Mouse (Mus musculus) hindbrain, embryonic 14.5 days (tissue): ENCODE data around the gene Hist1h3e. TPM values are rescaled to one million over a fixed set of nuclear protein-coding genes. Genes with fewer than 3 reads are reported as not detected.
"Not testable (repeated sequence)": the region's sequence is repeated elsewhere in the genome, so short reads cannot be mapped to it uniquely, and the experiment has no call there.

Experiments used
- ATAC-seq: fragments of 200-750 bp; cut with Nextera tagmentation; 2 replicates; pipeline ENCODE4 v1.8.0; 2017; ENCODE audit warnings: moderate number of reproducible peaks, mild to moderate bottlenecking, moderate TSS enrichment, moderate library complexity; ENCODE audit not compliant: low FRiP score
- DNase-seq: peaks from one replicate; pipeline ENCODE4 v3.0.0-alpha.2; 2015; ENCODE audit warnings: low spot score
- H3K27ac ChIP-seq: fragments of 300-500 bp; sonication (generic); 2 replicates; pipeline ENCODE4 v1.5.1; 2014; ENCODE audit warnings: mild to moderate bottlenecking, moderate library complexity
- H3K27me3 ChIP-seq: fragments of 300-500 bp; sonication (generic); 2 replicates; pipeline ENCODE4 v1.6.1; 2014; ENCODE audit warnings: mild to moderate bottlenecking, low read length, mixed read lengths; ENCODE audit not compliant: control insufficient read depth, insufficient read depth
- H3K36me3 ChIP-seq: fragments of 300-500 bp; sonication (generic); replicated peaks from 2 replicates; pipeline ENCODE4 v1.6.1; 2014; ENCODE audit not compliant: control insufficient read depth, insufficient read depth
- H3K4me1 ChIP-seq: fragments of 300-500 bp; sonication (generic); replicated peaks from 2 replicates; pipeline ENCODE4 v1.6.1; 2014; ENCODE audit warnings: antibody characterized with exemption, low read length, mixed read lengths; ENCODE audit not compliant: control insufficient read depth, insufficient read depth
- H3K4me2 ChIP-seq: fragments of 300-500 bp; sonication (generic); replicated peaks from 2 replicates; pipeline ENCODE4 v1.6.1; 2014; ENCODE audit warnings: mild to moderate bottlenecking, moderate library complexity
- H3K4me3 ChIP-seq: fragments of 300-500 bp; sonication (generic); replicated peaks from 2 replicates; pipeline ENCODE4 v1.5.1; 2014; ENCODE audit warnings: mild to moderate bottlenecking, low read length
- H3K9ac ChIP-seq: fragments of 300-500 bp; sonication (generic); 2 replicates; pipeline ENCODE4 v1.6.1; 2014
- H3K9me3 ChIP-seq: fragments of 300-500 bp; sonication (generic); 2 replicates; pipeline ENCODE4 v1.6.1; 2016; ENCODE audit warnings: low read length; ENCODE audit not compliant: control insufficient read depth
- WGBS: fragments of 180-500 bp; shearing (Covaris S2); extraction: QIAGEN DNeasy Blood & Tissue Kit; methylation state at CpG from one replicate; pipeline ENCODE4 v1.1.7; 2014; 5-methylcytosine and 5-hydroxymethylcytosine counted together
- polyA plus RNA-seq: library from polyadenylated mRNA; unstranded; fragments of >200 nt; fragmentation: Nextera tagmentation; extraction: Ambion mirVana; gene quantifications from 2 replicates; pipeline ENCODE4 v1.2.1, GENCODE M21; 2014

Gene Hist1h3e
- polyA plus RNA-seq, 1 experiment from 2014 or later: 3.1 TPM

GRCm38 (mm10) chr13:23575864-23576313 is 13.7 kb upstream of the Hist1h3e start:
- DNase-seq: not testable (repeated sequence)

GRCm38 (mm10) chr13:23575271-23575851 is 13.2 kb upstream of the Hist1h3e start, which contains the start of gene Hist1h3d:
Gene Hist1h3d, plus strand, starts transcription at chr13:23575763.
- ATAC-seq (peak; percentile 62), DNase-seq (peak; percentile 87)
- Histone ChIP-seq H3K9ac (peak within 1 kb of the TSS; percentile 71), H3K36me3 (no peaks in the 10 kb centered on the region), H3K4me1 (peaks cover 31% of the 10 kb centered on the region), H3K27me3 (no peaks in the 10 kb centered on the region), H3K9me3 (no peaks in the 10 kb centered on the region), H3K4me2 (peak within 1 kb of the TSS; percentile 67), H3K4me3 (peak within 1 kb of the TSS; percentile 35), H3K27ac (peak within 1 kb of the TSS; percentile 87)
- WGBS: under 1% methylated on average over 18 of the region's 18 CpGs

More at GRCm38 (mm10) chr13:23575864-23576313, 13.7 kb upstream of the Hist1h3e start:
- H3K9me3 ChIP-seq, ATAC-seq, H3K36me3 ChIP-seq, H3K27me3 ChIP-seq: not testable (repeated sequence)
- Histone ChIP-seq H3K4me2 (peak overlapping the region; percentile 67), H3K9ac (peak overlapping the region; percentile 71), H3K27ac (peak overlapping the region; percentile 67), H3K4me3 (peak overlapping the region; percentile 35), H3K4me1 (peaks cover 29% of the 10 kb centered on the region)
- under 1% methylated on average over 8 of the region's 40 CpGs for WGBS

- not testable (repeated sequence) for H3K36me3 ChIP-seq, ATAC-seq
These were observed 12.5 kb upstream of the Hist1h3e start for GRCm38 (mm10) chr13:23574546-23575170.

GRCm38 (mm10) chr13:23573898-23574524 is 11.8 kb upstream of the Hist1h3e start, which contains the start of the genes Hist1h2bf and Hist1h2ad:
Gene Hist1h2bf, minus strand, starts transcription at chr13:23574196.
Gene Hist1h2ad, plus strand, starts transcription at chr13:23574381.
- H3K4me3 ChIP-seq: peak within 1 kb of the TSS; percentile 35
- peak within 1 kb of the TSS; percentile 87 for H3K27ac ChIP-seq
- peak within 1 kb of the TSS; percentile 28 for H3K9ac ChIP-seq

More at GRCm38 (mm10) chr13:23574546-23575170, 12.5 kb upstream of the Hist1h3e start:
- H3K4me3 ChIP-seq: peak overlapping the region; percentile 35
- H3K4me2 ChIP-seq: peak overlapping the region; percentile 67
- not testable (repeated sequence) for H3K9me3 ChIP-seq, H3K27me3 ChIP-seq, H3K9ac ChIP-seq
- WGBS: under 1% methylated on average over 6 of the region's 39 CpGs
- H3K4me1 ChIP-seq: peaks cover 36% of the 10 kb centered on the region
- H3K27ac ChIP-seq: peak overlapping the region; percentile 87
- DNase-seq: peak; percentile 37

GRCm38 (mm10) chr13:23573034-23573897 is 11.1 kb upstream of the Hist1h3e start:
- H3K4me2 ChIP-seq: peak overlapping the region; percentile 67
- 8% methylated on average over 18 of the region's 20 CpGs for WGBS
- not testable (repeated sequence) for H3K9me3 ChIP-seq, H3K27me3 ChIP-seq, ATAC-seq, DNase-seq, H3K36me3 ChIP-seq
- H3K27ac ChIP-seq: peak overlapping the region; percentile 85
- H3K4me3 ChIP-seq: peak overlapping the region; percentile 35
- H3K4me1 ChIP-seq: peaks cover 36% of the 10 kb centered on the region
- peak overlapping the region; percentile 28 for H3K9ac ChIP-seq

More at GRCm38 (mm10) chr13:23573898-23574524, 11.8 kb upstream of the Hist1h3e start, which contains the start of the genes Hist1h2bf and Hist1h2ad:
- peak; percentile 96 for DNase-seq
- not testable (repeated sequence) for H3K27me3 ChIP-seq, H3K9me3 ChIP-seq, H3K36me3 ChIP-seq
- H3K4me1 ChIP-seq: peaks cover 36% of the 10 kb centered on the region
- peak within 1 kb of the TSS; percentile 67 for H3K4me2 ChIP-seq
- under 1% methylated on average over 24 of the region's 42 CpGs for WGBS
- peak; percentile 93 for ATAC-seq

GRCm38 (mm10) chr13:23572218-23573033 is 10.3 kb upstream of the Hist1h3e start:
- peak overlapping the region; percentile 85 for H3K27ac ChIP-seq
- H3K36me3 ChIP-seq: no peaks in the 10 kb centered on the region
- peak overlapping the region; percentile 35 for H3K4me3 ChIP-seq
- H3K9ac ChIP-seq: peak overlapping the region; percentile 63
- H3K9me3 ChIP-seq: no peaks in the 10 kb centered on the region
- 45% methylated on average over 2 of the region's 2 CpGs for WGBS
- H3K27me3 ChIP-seq: no peaks in the 10 kb centered on the region
- no peak for DNase-seq
- H3K4me1 ChIP-seq: peaks cover 36% of the 10 kb centered on the region
- peak overlapping the region; percentile 67 for H3K4me2 ChIP-seq
- no peak for ATAC-seq

- H3K4me2 ChIP-seq: peak overlapping the region; percentile 67
- peak overlapping the region; percentile 32 for H3K4me3 ChIP-seq
- DNase-seq: peak; percentile 51
- H3K27me3 ChIP-seq, ATAC-seq, H3K36me3 ChIP-seq, H3K9me3 ChIP-seq: not testable (repeated sequence)
- H3K9ac ChIP-seq: peak overlapping the region; percentile 63
- peaks cover 33% of the 10 kb centered on the region for H3K4me1 ChIP-seq
- WGBS: 1% methylated on average over 11 of the region's 34 CpGs
- H3K27ac ChIP-seq: peak overlapping the region; percentile 85
These were observed 9.5 kb upstream of the Hist1h3e start for GRCm38 (mm10) chr13:23571504-23572217.
